Mouse (Mus musculus) megakaryocyte-erythroid progenitor cell, adult 5-6 weeks (primary cell): ENCODE measurements around the gene Zmynd19. TPM values are rescaled to one million over a fixed set of nuclear protein-coding genes. Genes with fewer than 3 reads are reported as not detected.
A peak's percentile ranks its signal among the peaks of the same experiment; 100 is the strongest.

Source experiments
- ATAC-seq: replicated peaks from 2 replicates; pipeline ENCODE4 v1.8.0; 2016; ENCODE audit warnings: mild to moderate bottlenecking, inconsistent platforms; ENCODE audit not compliant: severe bottlenecking, poor library complexity, low FRiP score, low TSS enrichment
- total RNA-seq, 2 experiments: library from RNA; stranded (forward) in 1 of 2; stranded (reverse) in 1 of 2; fragments of 200-1000, 215-1000 nt in 1 of 2; fragments of >200 nt in 1 of 2; fragmentation: Nextera tagmentation in 1 of 2; gene quantifications; 2 replicates each; pipeline ENCODE4 v1.2.3; 2014 to 2017

The Zmynd19 gene
- total RNA-seq, 2 experiments from 2014 or later, result 34.9 to 75.2 TPM

- ATAC-seq, result no peak
Measured at GRCm38 (mm10) chr2:25006767-25007166, 57.2 kb downstream of the Zmynd19 start.

GRCm38 (mm10) chr2:25008250-25008649 is 58.7 kb downstream of the Zmynd19 start:
- 0 out of 2 replicates have a peak, but pooled peaks have one; percentile 41 for ATAC-seq

Other genes starting within 250 kb of the Zmynd19 start
- not detected in 2 replicates for gene Cacna1b, start 186.6 kb upstream of the Zmynd19 start, total RNA-seq (2014; fragmentation: Nextera tagmentation)
- not detected in 2 replicates for gene Cacna1b, start 186.6 kb upstream of the Zmynd19 start, total RNA-seq (2017)
- gene Ehmt1, start 30.2 kb upstream of the Zmynd19 start, total RNA-seq (2014; fragmentation: Nextera tagmentation), result 78.3 and 81.6 TPM in 2 replicates
- gene Ehmt1, start 30.2 kb upstream of the Zmynd19 start, total RNA-seq (2017), result 62.9 and 107 TPM in 2 replicates
- gene Arrdc1, start 14.5 kb upstream of the Zmynd19 start, total RNA-seq (2014; fragmentation: Nextera tagmentation), result 53.4 and 55.9 TPM in 2 replicates
- gene Arrdc1, start 14.5 kb upstream of the Zmynd19 start, total RNA-seq (2017), result 38.7 and 66.0 TPM in 2 replicates
- 21.0 and 24.9 TPM in 2 replicates for gene Dph7, start 12.6 kb downstream of the Zmynd19 start, total RNA-seq (2014; fragmentation: Nextera tagmentation)
- gene Dph7, start 12.6 kb downstream of the Zmynd19 start, total RNA-seq (2017), result 16.1 and 29.1 TPM in 2 replicates
- gene Mrpl41, start 25.3 kb downstream of the Zmynd19 start, total RNA-seq (2014; fragmentation: Nextera tagmentation), result 80.8 and 117 TPM in 2 replicates
- 129 and 194 TPM in 2 replicates for gene Mrpl41, start 25.3 kb downstream of the Zmynd19 start, total RNA-seq (2017)
- 52.9 and 61.2 TPM in 2 replicates for gene Pnpla7, start 26.2 kb downstream of the Zmynd19 start, total RNA-seq (2014; fragmentation: Nextera tagmentation)
- 36.6 and 41.8 TPM in 2 replicates for gene Pnpla7, start 26.2 kb downstream of the Zmynd19 start, total RNA-seq (2017)
- gene Nsmf, start 104.6 kb downstream of the Zmynd19 start, total RNA-seq (2014; fragmentation: Nextera tagmentation), result 17.1 and 34.5 TPM in 2 replicates
- gene Nsmf, start 104.6 kb downstream of the Zmynd19 start, total RNA-seq (2017), result 5.9 and 21.1 TPM in 2 replicates
- not detected in 2 replicates for gene Entpd8, start 130.5 kb downstream of the Zmynd19 start, total RNA-seq (2014; fragmentation: Nextera tagmentation)
- gene Entpd8, start 130.5 kb downstream of the Zmynd19 start, total RNA-seq (2017), result not detected in 2 replicates
- not detected in 2 replicates for gene Noxa1, start 145.4 kb downstream of the Zmynd19 start, total RNA-seq (2014; fragmentation: Nextera tagmentation)
- gene Noxa1, start 145.4 kb downstream of the Zmynd19 start, total RNA-seq (2017), result 1.1 TPM in 1 of 2 replicates, not detected in the other
- gene Nrarp, start 231.0 kb downstream of the Zmynd19 start, total RNA-seq (2014; fragmentation: Nextera tagmentation), result 3.5 and 4.6 TPM in 2 replicates
- 1.3 and 2.4 TPM in 2 replicates for gene Nrarp, start 231.0 kb downstream of the Zmynd19 start, total RNA-seq (2017)
- 12.6 and 13.0 TPM in 2 replicates for gene Tor4a, start 247.1 kb downstream of the Zmynd19 start, total RNA-seq (2014; fragmentation: Nextera tagmentation)
- 8.0 and 11.8 TPM in 2 replicates for gene Tor4a, start 247.1 kb downstream of the Zmynd19 start, total RNA-seq (2017)